Mouse (Mus musculus): ENCODE results near the gene Jade2.
"Not testable (repeated sequence)": the region's sequence is repeated elsewhere in the genome, so short reads cannot be mapped to it uniquely, and the experiment has no call there.

Jade2 gene

GRCm38 (mm10) chr11:51800634-51801325 is 56.7 kb downstream of the Jade2 start:
- in situ Hi-C loops (cut with MseI, MboI) = no loop called here

GRCm38 (mm10) chr11:51796272-51796671 is 61.2 kb downstream of the Jade2 start:
- in situ Hi-C loops (cut with MseI, MboI) = no loop called here

- in situ Hi-C loops (cut with MseI, MboI) = no loop called here
Measured at GRCm38 (mm10) chr11:51790662-51791061, 66.8 kb downstream of the Jade2 start.

GRCm38 (mm10) chr11:51789735-51790134 is 67.7 kb downstream of the Jade2 start:
- in situ Hi-C loops (cut with MseI, MboI) = not testable (repeated sequence)

- in situ Hi-C loops (cut with MseI, MboI) = no loop called here
Measured at GRCm38 (mm10) chr11:51785926-51786325, 71.5 kb downstream of the Jade2 start.

- in situ Hi-C loops (cut with MseI, MboI) = no loop called here
Measured at GRCm38 (mm10) chr11:51782721-51783120, 74.7 kb downstream of the Jade2 start.

- in situ Hi-C loops (cut with MseI, MboI) = no loop called here
Measured at GRCm38 (mm10) chr11:51780773-51781267, 76.6 kb downstream of the Jade2 start.

GRCm38 (mm10) chr11:51777478-51777877 is 80.0 kb downstream of the Jade2 start:
- in situ Hi-C loops (cut with MseI, MboI) = no loop called here

GRCm38 (mm10) chr11:51775507-51775906 is 81.9 kb downstream of the Jade2 start:
- in situ Hi-C loops (cut with MseI, MboI) = no loop called here

GRCm38 (mm10) chr11:51768296-51768695 is 89.2 kb downstream of the Jade2 start:
- in situ Hi-C loops (cut with MseI, MboI) = no loop called here

GRCm38 (mm10) chr11:51767579-51768220 is 89.8 kb downstream of the Jade2 start:
- in situ Hi-C loops (cut with MseI, MboI) = no loop called here

- in situ Hi-C loops (cut with MseI, MboI) = no loop called here
Measured at GRCm38 (mm10) chr11:51764816-51765215, 92.6 kb downstream of the Jade2 start.

- in situ Hi-C loops (cut with MseI, MboI) = no loop called here
Measured at GRCm38 (mm10) chr11:51763955-51764354, 93.5 kb downstream of the Jade2 start.

Data from mouse trophoblast stem cell (cell line).